Mouse (Mus musculus) midbrain, embryonic 16.5 days (tissue): ENCODE data around the gene Cep55. TPM values are rescaled to one million over a fixed set of nuclear protein-coding genes. Genes with fewer than 3 reads are reported as not detected.
A peak's percentile ranks its signal among the peaks of the same experiment; 100 is the strongest.

Source experiments
- ATAC-seq: fragments of 200-750 bp; cut with Nextera tagmentation; 2 replicates; pipeline ENCODE4 v1.8.0; 2017; ENCODE audit warnings: moderate TSS enrichment
- H3K27ac ChIP-seq: fragments of 300-500 bp; sonication (generic); 2 replicates; pipeline ENCODE4 v1.5.1; 2014; ENCODE audit warnings: mild to moderate bottlenecking, low read length, mixed read lengths
- H3K27me3 ChIP-seq: fragments of 300-500 bp; sonication (generic); 2 replicates; pipeline ENCODE4 v1.6.1; 2014; ENCODE audit warnings: low read depth, low read length, mixed read lengths; ENCODE audit not compliant: control insufficient read depth, insufficient read depth
- H3K36me3 ChIP-seq: fragments of 300-500 bp; sonication (generic); 2 replicates; pipeline ENCODE4 v1.6.1; 2014; ENCODE audit warnings: mild to moderate bottlenecking, low read length, moderate library complexity, mixed read lengths; ENCODE audit not compliant: control insufficient read depth, insufficient read depth
- H3K4me1 ChIP-seq: fragments of 300-500 bp; sonication (generic); 2 replicates; pipeline ENCODE4 v1.6.1; 2014; ENCODE audit warnings: mild to moderate bottlenecking, low read length, mixed read lengths; ENCODE audit not compliant: control insufficient read depth, insufficient read depth
- H3K4me2 ChIP-seq: fragments of 300-500 bp; sonication (generic); 2 replicates; pipeline ENCODE4 v1.6.1; 2014; ENCODE audit warnings: mild to moderate bottlenecking, low read length, mixed read lengths
- H3K4me3 ChIP-seq: fragments of 300-500 bp; sonication (generic); 2 replicates; pipeline ENCODE4 v1.5.1; 2014; ENCODE audit warnings: low read depth, mild to moderate bottlenecking, low read length, moderate library complexity, mixed read lengths
- H3K9ac ChIP-seq: fragments of 300-500 bp; sonication (generic); 2 replicates; pipeline ENCODE4 v1.6.1; 2014; ENCODE audit warnings: low read depth, low read length, mixed read lengths
- H3K9me3 ChIP-seq: fragments of 300-500 bp; sonication (generic); replicated peaks from 2 replicates; pipeline ENCODE4 v1.6.1; 2014; ENCODE audit warnings: mild to moderate bottlenecking, low read length, mixed read lengths; ENCODE audit not compliant: control insufficient read depth, poor library complexity, severe bottlenecking
- WGBS: fragments of 180-500 bp; shearing (Covaris S2); extraction: QIAGEN DNeasy Blood & Tissue Kit; methylation state at CpG from one replicate; pipeline ENCODE4 v1.1.7; 2014; 5-methylcytosine and 5-hydroxymethylcytosine counted together
- polyA plus RNA-seq: library from polyadenylated mRNA; unstranded; fragments of >200 nt; fragmentation: Nextera tagmentation; extraction: Ambion mirVana; gene quantifications from 2 replicates; pipeline ENCODE4 v1.2.1, GENCODE M21; 2015

Gene Cep55
- polyA plus RNA-seq, 1 experiment from 2014 or later = 2.8 TPM

DNA sequence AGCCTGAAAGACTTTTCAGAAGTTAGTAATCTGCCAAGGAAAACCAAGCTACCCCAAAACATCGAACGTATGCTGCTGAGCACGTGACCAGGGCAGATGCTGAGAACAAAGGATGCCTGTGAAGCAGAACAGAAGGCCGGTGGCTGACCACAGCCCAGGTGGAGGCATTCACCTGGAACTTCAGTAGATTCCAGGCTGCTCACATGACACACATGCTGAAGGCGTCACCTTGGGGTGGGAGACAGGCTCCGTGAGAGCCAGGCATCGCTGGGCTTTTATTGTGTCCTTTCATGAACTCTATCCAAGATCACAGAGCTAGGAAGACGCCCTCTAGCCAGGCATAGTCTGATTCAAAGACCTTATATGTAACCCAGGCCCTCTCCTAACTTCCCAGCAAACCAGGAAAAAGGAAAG lies 28.6 kb upstream of the Cep55 start:
- no peaks in the 10 kb centered on the region for H3K9me3 ChIP-seq
- no peak overlapping the region for H3K4me3 ChIP-seq
- no peak for ATAC-seq
- no peak overlapping the region for H3K9ac ChIP-seq
- H3K4me1 ChIP-seq = 0 out of 2 replicates have a peak, but pooled peaks cover 4% of the 10 kb centered on the region
- H3K36me3 ChIP-seq = no peaks in the 10 kb centered on the region
- WGBS = 67% methylated on average over 8 of the region's 8 CpGs
- no peaks in the 10 kb centered on the region for H3K27me3 ChIP-seq
- H3K27ac ChIP-seq = no peak overlapping the region
- no peak overlapping the region for H3K4me2 ChIP-seq

DNA sequence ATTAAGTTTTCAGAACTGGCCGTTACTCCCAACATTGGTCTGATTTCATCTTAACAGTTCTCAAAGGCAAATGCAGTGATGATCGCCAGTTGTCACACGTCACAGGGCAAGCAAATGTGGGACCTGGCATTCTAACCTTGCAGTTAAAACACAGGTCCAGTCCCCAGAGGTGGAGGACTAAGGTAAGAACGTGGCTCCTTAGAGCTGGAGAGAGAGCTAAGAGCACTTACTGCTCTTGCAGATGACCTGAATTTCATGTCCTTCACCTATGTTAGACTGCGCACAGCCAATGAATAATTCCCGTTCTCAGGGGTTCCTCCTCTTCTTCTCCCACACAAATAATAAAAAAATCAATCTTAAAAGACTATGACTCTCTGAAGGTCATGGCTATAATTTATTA lies 27.4 kb upstream of the Cep55 start:
- ATAC-seq = no peak
- H3K27me3 ChIP-seq = no peaks in the 10 kb centered on the region
- no peak overlapping the region for H3K4me2 ChIP-seq
- 0 out of 2 replicates have a peak, but pooled peaks cover 4% of the 10 kb centered on the region for H3K4me1 ChIP-seq
- H3K36me3 ChIP-seq = no peaks in the 10 kb centered on the region
- H3K4me3 ChIP-seq = no peak overlapping the region
- H3K9ac ChIP-seq = no peak overlapping the region
- H3K27ac ChIP-seq = no peak overlapping the region
- no peaks in the 10 kb centered on the region for H3K9me3 ChIP-seq
- 83% methylated on average over 6 of the region's 6 CpGs for whole genome bisulfite sequencing

DNA sequence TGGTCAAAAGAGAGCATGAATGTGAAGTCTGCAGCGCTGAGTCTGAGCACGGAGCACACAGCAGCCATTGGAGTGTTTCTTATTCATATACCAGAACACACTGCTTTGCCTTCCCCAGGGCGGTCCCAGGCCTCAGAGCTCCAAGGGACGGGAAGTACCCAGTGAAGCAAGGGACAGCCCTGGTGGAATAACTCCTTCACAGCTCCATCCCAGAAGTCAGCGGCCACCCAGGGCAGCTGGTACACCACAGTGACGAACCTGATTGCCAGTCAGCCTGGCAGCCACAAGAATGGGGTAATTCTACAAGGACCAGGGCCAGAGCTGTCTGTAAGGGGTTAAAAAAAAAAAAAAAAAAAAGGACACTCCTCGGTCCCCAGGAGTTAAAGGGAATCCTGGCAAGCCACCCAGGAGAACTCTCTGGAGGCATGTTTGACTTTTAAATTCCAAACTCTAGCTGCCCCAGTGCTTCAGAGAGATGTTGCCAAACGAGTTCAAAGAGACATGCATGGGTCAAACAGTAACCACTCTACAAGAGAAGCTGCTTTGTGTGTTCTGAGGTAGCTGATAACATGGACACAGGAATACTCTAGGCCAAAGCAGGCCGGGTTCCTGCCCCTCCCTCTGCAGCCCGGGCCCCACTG lies 26.8 kb upstream of the Cep55 start:
- Histone ChIP-seq H3K9ac (no peak overlapping the region), H3K9me3 (no peaks in the 10 kb centered on the region), H3K4me2 (no peak overlapping the region), H3K36me3 (no peaks in the 10 kb centered on the region), H3K27ac (no peak overlapping the region), H3K27me3 (no peaks in the 10 kb centered on the region), H3K4me3 (no peak overlapping the region), H3K4me1 (0 out of 2 replicates have a peak, but pooled peaks cover 4% of the 10 kb centered on the region)
- ATAC-seq = no peak
- WGBS = 65% methylated on average over 10 of the region's 10 CpGs

DNA sequence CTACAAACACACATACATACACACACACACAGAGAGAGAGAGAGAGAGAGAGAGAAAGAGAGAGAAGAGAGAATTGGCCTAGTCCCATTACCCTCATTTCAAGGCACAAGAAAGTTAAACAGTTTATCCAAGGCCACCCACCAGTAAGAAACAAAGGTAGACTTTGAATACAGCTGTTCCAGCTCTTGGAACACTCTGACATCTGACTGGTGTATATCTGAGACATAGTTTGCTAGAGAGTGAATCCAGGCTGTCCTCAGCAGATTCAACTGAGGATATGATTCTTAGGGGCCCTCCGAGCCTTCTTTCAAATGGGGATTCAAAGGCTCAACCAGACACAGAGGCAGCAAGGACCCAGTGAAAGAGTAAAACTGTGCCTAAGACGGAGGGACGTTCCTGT lies 25.5 kb upstream of the Cep55 start:
- H3K4me3 ChIP-seq = no peak overlapping the region
- H3K9me3 ChIP-seq = no peaks in the 10 kb centered on the region
- 0 out of 2 replicates have a peak, but pooled peaks cover 4% of the 10 kb centered on the region for H3K4me1 ChIP-seq
- H3K4me2 ChIP-seq = no peak overlapping the region
- H3K27ac ChIP-seq = no peak overlapping the region
- no peaks in the 10 kb centered on the region for H3K27me3 ChIP-seq
- ATAC-seq = no peak
- WGBS = 76% methylated on average over 3 of the region's 3 CpGs
- H3K36me3 ChIP-seq = no peaks in the 10 kb centered on the region
- no peak overlapping the region for H3K9ac ChIP-seq

DNA sequence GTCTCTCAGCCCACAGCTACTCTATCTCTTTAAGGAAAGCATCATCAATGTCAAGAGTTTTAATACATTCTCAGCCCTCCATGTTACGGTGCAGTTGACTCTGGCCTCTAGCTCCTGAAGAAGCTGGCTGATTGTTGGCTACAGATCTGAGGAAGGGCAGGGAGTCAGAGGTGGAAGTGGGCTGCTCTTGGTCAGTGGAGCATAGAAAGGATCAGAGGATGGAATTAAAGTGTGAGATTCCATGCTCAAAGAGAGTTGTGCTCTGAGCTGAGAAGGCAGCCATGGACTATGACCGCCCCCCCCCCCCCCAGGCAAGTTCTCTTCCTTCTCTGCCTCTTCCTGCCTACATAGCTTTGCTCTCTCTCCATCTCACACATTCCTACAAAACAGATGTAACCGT lies 24.9 kb upstream of the Cep55 start:
- Histone ChIP-seq H3K9ac (no peak overlapping the region), H3K4me2 (no peak overlapping the region), H3K9me3 (no peaks in the 10 kb centered on the region), H3K36me3 (no peaks in the 10 kb centered on the region), H3K4me1 (0 out of 2 replicates have a peak, but pooled peaks cover 4% of the 10 kb centered on the region), H3K27ac (no peak overlapping the region), H3K4me3 (no peak overlapping the region), H3K27me3 (no peaks in the 10 kb centered on the region)
- ATAC-seq = no peak
- 51% methylated on average over 2 of the region's 3 CpGs for WGBS

DNA sequence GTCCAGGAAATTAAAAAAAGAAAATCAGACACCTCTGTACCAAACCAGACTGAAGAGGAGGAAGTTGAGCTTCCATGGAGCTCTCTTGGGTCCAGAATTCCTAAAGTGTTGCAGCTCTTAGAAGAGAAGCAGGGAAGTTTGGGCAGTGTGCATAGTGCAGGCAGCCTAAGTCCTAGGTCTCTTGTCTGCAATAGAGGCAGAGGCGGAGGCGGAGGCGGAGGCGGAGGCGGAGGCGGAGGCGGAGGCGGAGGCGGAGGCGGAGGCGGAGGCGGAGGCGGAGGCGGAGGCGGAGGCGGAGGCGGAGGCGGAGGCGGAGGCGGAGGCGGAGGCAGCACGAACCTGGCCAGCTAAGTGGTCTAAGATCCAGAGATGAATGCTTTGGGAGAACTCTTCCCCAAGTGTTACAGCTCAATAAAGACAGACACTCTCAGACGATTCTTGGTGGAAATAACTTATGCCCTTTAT lies 24.1 kb upstream of the Cep55 start:
- Histone ChIP-seq H3K4me2 (peak overlapping the region; percentile 45), H3K4me1 (0 out of 2 replicates have a peak, but pooled peaks cover 4% of the 10 kb centered on the region), H3K4me3 (no peak overlapping the region), H3K27ac (no peak overlapping the region), H3K36me3 (no peaks in the 10 kb centered on the region), H3K27me3 (no peaks in the 10 kb centered on the region), H3K9ac (no peak overlapping the region), H3K9me3 (no peaks in the 10 kb centered on the region)
- ATAC-seq = peak; percentile 86
- 0% methylated on average over 8 of the region's 23 CpGs for WGBS

DNA sequence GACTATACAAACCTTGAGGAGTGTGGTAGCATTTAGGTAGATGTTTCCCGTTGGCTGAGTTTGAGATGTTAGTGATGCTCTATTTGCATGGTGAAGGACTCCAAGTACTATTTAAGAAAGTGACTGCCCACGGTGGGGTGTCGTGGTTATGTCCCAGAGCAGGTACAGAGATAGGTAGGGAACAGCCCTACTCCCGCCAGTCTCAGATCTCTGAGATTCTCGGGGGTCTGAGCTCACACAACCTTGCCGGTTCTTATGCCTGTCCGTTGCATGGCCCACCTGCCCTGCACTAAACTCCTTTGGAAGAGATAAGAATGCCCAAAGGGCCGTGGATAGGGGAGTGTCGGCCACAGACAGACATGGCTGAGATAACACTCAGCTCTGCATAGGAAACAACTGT lies 23.7 kb upstream of the Cep55 start:
- H3K4me2 ChIP-seq = peak overlapping the region; percentile 45
- H3K9me3 ChIP-seq = no peaks in the 10 kb centered on the region
- H3K4me3 ChIP-seq = no peak overlapping the region
- no peaks in the 10 kb centered on the region for H3K27me3 ChIP-seq
- ATAC-seq = peak; percentile 50; the same call in 1 of the 2 replicates
- H3K27ac ChIP-seq = no peak overlapping the region
- H3K4me1 ChIP-seq = 0 out of 2 replicates have a peak, but pooled peaks cover 4% of the 10 kb centered on the region
- no peaks in the 10 kb centered on the region for H3K36me3 ChIP-seq
- WGBS = 71% methylated on average over 9 of the region's 9 CpGs
- H3K9ac ChIP-seq = no peak overlapping the region

DNA sequence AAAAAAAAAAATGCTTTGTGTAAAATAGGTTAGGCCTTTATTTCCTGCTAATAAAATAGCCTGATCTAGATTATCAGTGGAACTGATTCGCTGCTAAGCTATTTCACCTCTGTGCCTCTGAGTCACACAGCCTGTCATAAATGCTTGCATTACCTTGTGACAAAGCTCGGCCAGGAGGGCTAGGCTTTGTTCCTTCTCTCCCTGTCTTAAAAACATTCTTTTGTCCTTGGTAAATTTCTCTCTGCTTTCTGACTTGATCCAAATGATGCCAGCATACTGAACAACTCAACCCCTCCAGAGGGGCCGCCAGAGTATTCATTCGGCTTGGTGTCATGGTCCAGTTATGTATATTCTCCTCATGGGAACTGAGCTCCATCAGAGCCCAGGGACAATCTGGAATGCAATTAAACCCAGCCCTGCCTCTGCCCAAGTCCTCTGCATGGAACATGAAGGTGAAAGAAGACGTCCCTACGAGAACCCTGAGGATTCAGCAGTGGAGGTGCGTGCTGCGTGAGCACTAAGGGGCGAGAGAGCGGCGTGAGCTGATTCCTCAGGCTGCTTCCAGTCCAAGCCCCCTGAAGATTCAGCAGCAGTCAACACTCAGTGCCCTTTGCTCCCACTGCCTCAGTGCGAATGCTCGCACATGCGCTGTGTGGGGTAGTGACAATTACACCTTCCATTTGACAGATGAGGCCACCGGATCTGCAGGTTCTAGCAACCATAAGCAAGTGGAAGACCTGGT lies 21.6 kb upstream of the Cep55 start:
- Histone ChIP-seq H3K4me3 (no peak overlapping the region), H3K4me1 (0 out of 2 replicates have a peak, but pooled peaks cover 4% of the 10 kb centered on the region), H3K27ac (no peak overlapping the region), H3K27me3 (no peaks in the 10 kb centered on the region), H3K9ac (no peak overlapping the region), H3K9me3 (no peaks in the 10 kb centered on the region), H3K36me3 (no peaks in the 10 kb centered on the region), H3K4me2 (no peak overlapping the region)
- WGBS = 81% methylated on average over 15 of the region's 15 CpGs
- ATAC-seq = no peak

DNA sequence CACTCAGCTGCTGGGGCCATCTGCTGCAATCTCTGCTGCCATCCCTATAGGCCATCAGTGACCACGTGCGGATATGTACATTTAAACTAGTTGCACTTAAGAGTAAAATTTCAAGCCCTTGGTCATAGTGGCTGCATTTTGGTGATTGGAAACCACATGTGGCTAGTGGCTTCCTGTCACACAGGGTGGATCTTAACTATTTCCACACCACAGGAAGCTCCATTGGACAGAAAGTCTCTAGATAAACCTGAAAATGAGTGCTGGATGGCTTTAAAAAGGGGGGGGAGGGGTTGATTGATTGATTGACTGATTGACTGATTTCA lies 21.1 kb upstream of the Cep55 start:
- 88% methylated on average over 2 of the region's 2 CpGs for WGBS
- no peak overlapping the region for H3K4me3 ChIP-seq
- H3K27me3 ChIP-seq = no peaks in the 10 kb centered on the region
- no peaks in the 10 kb centered on the region for H3K9me3 ChIP-seq
- ATAC-seq = no peak
- no peak overlapping the region for H3K9ac ChIP-seq
- H3K27ac ChIP-seq = no peak overlapping the region
- 0 out of 2 replicates have a peak, but pooled peaks cover 4% of the 10 kb centered on the region for H3K4me1 ChIP-seq
- no peak overlapping the region for H3K4me2 ChIP-seq
- H3K36me3 ChIP-seq = no peaks in the 10 kb centered on the region
